Mouse (Mus musculus) left cerebral cortex, adult 9 months (tissue): ENCODE data around the gene Gm13305.
"Not testable (repeated sequence)": the region's sequence is repeated elsewhere in the genome, so short reads cannot be mapped to it uniquely, and the experiment has no call there.

Source experiments
- DNase-seq, 2 experiments: peaks; one replicate each; pipeline ENCODE4 v3.0.0; 2022; ENCODE audit warnings: low spot score in 2 of 2

Gm13305 gene

GRCm38 (mm10) chr4:42168503-42168902, at the start of gene Gm13305:
Gm13305 (minus strand) TSS chr4:42168603.
- not testable (repeated sequence) for DNase-seq

- not testable (repeated sequence) for DNase-seq
Measured at GRCm38 (mm10) chr4:42184980-42185372, 16.6 kb upstream of the Gm13305 start.

- DNase-seq: not testable (repeated sequence)
Measured at GRCm38 (mm10) chr4:42184324-42184979, 16.0 kb upstream of the Gm13305 start.

GRCm38 (mm10) chr4:42183234-42184197, 15.1 kb upstream of the Gm13305 start:
- not testable (repeated sequence) for DNase-seq

- DNase-seq: not testable (repeated sequence)
Measured at GRCm38 (mm10) chr4:42178243-42178642, 9.8 kb upstream of the Gm13305 start.

- DNase-seq: not testable (repeated sequence)
Measured at GRCm38 (mm10) chr4:42153136-42153535, 15.3 kb downstream of the Gm13305 start, which contains the start of gene Gm13306. Gm13306 (plus strand) TSS chr4:42153436.

- not testable (repeated sequence) for DNase-seq
Measured at GRCm38 (mm10) chr4:42114517-42114916, 53.9 kb downstream of the Gm13305 start, which contains the start of gene Gm13304. Gm13304 (plus strand) TSS chr4:42114817.
